Mouse (Mus musculus): ENCODE data around the gene Cacna1b. TPM values are rescaled to one million over a fixed set of nuclear protein-coding genes. Genes with fewer than 3 reads are reported as not detected.

The Cacna1b gene
- polyA plus RNA-seq, 1 experiment from 2014 or later = 0.05 TPM

GRCm38 (mm10) chr2:24761923-24762445, 968 bp downstream of the Cacna1b start:
- Histone ChIP-seq H3K9ac (no peak overlapping the region), H3K4me1 (ENCODE audit: insufficient read depth) (no peaks in the 10 kb centered on the region), H3K27me3 (ENCODE audit: insufficient read depth, low read length) (peaks cover 23% of the 10 kb centered on the region), H3K36me3 (ENCODE audit: insufficient read depth) (no peaks in the 10 kb centered on the region), H3K4me2 (peak overlapping the region; percentile 97), H3K9me3 (ENCODE audit: low read depth, low read length) (no peaks in the 10 kb centered on the region), H3K4me3 (ENCODE audit: low read depth, low read length) (peak overlapping the region; percentile 50), H3K27ac (ENCODE audit: low read depth) (no peak overlapping the region)
- ATAC-seq (ENCODE audit: insufficient read depth) (peak; percentile 78), DNase-seq (peak; percentile 92)
- no peak for TF ChIP-seq CTCF (IDR thresholded peaks at IDR 0.05; ENCODE audit: low read depth)
- WGBS = under 1% methylated on average over 35 of the region's 35 CpGs

DNA sequence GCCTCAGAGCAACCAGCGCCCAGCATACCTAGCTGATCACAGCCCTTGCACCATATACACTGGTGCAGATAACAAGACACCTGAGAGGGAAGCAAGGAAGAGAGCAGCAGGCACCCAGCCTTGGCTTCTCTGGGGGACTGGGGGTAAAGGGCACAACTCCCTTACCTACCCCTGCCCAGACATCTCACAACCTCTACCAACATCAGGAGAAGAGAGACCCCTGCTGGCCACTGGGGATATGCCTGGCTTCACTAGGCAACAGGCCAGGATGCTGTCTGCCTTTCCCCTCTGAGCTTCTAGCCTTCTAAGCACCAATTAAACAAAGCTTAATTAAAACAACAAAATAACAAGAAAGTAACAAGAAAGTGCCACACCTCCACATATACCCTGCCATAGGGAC, 7.7 kb downstream of the Cacna1b start:
- no peaks in the 10 kb centered on the region for H3K36me3 ChIP-seq (ENCODE audit: insufficient read depth)
- 88% methylated on average over 1 of the region's 1 CpGs for WGBS

GRCm38 (mm10) chr2:24752599-24752998, 10.4 kb downstream of the Cacna1b start:
- Histone ChIP-seq H3K27ac (ENCODE audit: low read depth) (no peak overlapping the region), H3K4me1 (ENCODE audit: insufficient read depth) (no peaks in the 10 kb centered on the region), H3K27me3 (ENCODE audit: insufficient read depth, low read length) (no peaks in the 10 kb centered on the region), H3K4me3 (ENCODE audit: low read depth, low read length) (no peak overlapping the region), H3K36me3 (ENCODE audit: insufficient read depth) (no peaks in the 10 kb centered on the region), H3K9ac (no peak overlapping the region), H3K4me2 (no peak overlapping the region), H3K9me3 (ENCODE audit: low read depth, low read length) (no peaks in the 10 kb centered on the region)
- no peak for ATAC-seq (ENCODE audit: insufficient read depth)
- no peak for TF ChIP-seq CTCF (IDR thresholded peaks at IDR 0.05; ENCODE audit: low read depth)
- 68% methylated on average over 4 of the region's 4 CpGs for WGBS
- no peak for DNase-seq

More for the DNA sequence above, 7.7 kb downstream of the Cacna1b start:
- Histone ChIP-seq H3K27me3 (ENCODE audit: insufficient read depth, low read length) (no peaks in the 10 kb centered on the region), H3K27ac (ENCODE audit: low read depth) (no peak overlapping the region), H3K4me3 (ENCODE audit: low read depth, low read length) (no peak overlapping the region), H3K4me2 (no peak overlapping the region), H3K9ac (no peak overlapping the region), H3K4me1 (ENCODE audit: insufficient read depth) (no peaks in the 10 kb centered on the region), H3K9me3 (ENCODE audit: low read depth, low read length) (no peaks in the 10 kb centered on the region)
- peak; percentile 79 for TF ChIP-seq CTCF (IDR thresholded peaks at IDR 0.05; ENCODE audit: low read depth)
- ATAC-seq (ENCODE audit: insufficient read depth) = no peak
- peak; percentile 67 for DNase-seq

DNA sequence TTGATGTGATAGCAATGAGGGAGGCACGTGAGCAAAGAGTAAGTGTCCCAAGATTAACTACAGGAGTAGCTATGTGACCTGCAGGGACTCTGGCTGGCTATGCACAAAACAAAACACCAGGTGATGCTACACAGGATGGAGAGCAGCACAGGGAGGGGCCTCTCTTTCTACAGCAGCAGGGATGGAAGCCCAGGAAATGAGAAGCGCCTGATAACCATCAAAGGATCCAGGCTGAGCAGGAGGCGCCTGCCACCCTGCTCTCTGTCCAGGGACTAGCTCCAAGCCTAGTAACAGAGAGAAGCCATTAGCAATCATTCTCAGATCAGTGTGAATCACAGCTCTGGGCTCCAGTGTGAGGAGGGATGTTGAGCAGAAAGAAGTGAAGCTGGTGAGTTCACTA, 12.9 kb downstream of the Cacna1b start:
- no peak overlapping the region for H3K4me2 ChIP-seq
- H3K36me3 ChIP-seq (ENCODE audit: insufficient read depth) = no peaks in the 10 kb centered on the region
- DNase-seq (no peak), ATAC-seq (ENCODE audit: insufficient read depth) (no peak)
- no peaks in the 10 kb centered on the region for H3K4me1 ChIP-seq (ENCODE audit: insufficient read depth)
- H3K4me3 ChIP-seq (ENCODE audit: low read depth, low read length) = no peak overlapping the region
- WGBS = 58% methylated on average over 3 of the region's 3 CpGs
- no peak overlapping the region for H3K27ac ChIP-seq (ENCODE audit: low read depth)
- H3K9me3 ChIP-seq (ENCODE audit: low read depth, low read length) = no peaks in the 10 kb centered on the region
- H3K9ac ChIP-seq = no peak overlapping the region
- TF ChIP-seq CTCF (IDR thresholded peaks at IDR 0.05; ENCODE audit: low read depth) = no peak
- no peaks in the 10 kb centered on the region for H3K27me3 ChIP-seq (ENCODE audit: insufficient read depth, low read length)

GRCm38 (mm10) chr2:24747878-24748277, 15.1 kb downstream of the Cacna1b start:
- H3K4me1 ChIP-seq (ENCODE audit: insufficient read depth) = no peaks in the 10 kb centered on the region

GRCm38 (mm10) chr2:24739701-24740100, 23.3 kb downstream of the Cacna1b start:
- no peaks in the 10 kb centered on the region for H3K36me3 ChIP-seq (ENCODE audit: insufficient read depth)
- no peak overlapping the region for H3K4me3 ChIP-seq (ENCODE audit: low read depth, low read length)
- H3K9ac ChIP-seq = no peak overlapping the region
- TF ChIP-seq CTCF (IDR thresholded peaks at IDR 0.05; ENCODE audit: low read depth) = no peak
- no peak for DNase-seq
- no peak for ATAC-seq (ENCODE audit: insufficient read depth)
- no peak overlapping the region for H3K27ac ChIP-seq (ENCODE audit: low read depth)
- WGBS = 88% methylated on average over 5 of the region's 5 CpGs
- H3K27me3 ChIP-seq (ENCODE audit: insufficient read depth, low read length) = no peaks in the 10 kb centered on the region
- H3K4me1 ChIP-seq (ENCODE audit: insufficient read depth) = no peaks in the 10 kb centered on the region
- H3K9me3 ChIP-seq (ENCODE audit: low read depth, low read length) = no peaks in the 10 kb centered on the region
- no peak overlapping the region for H3K4me2 ChIP-seq

More at GRCm38 (mm10) chr2:24747878-24748277, 15.1 kb downstream of the Cacna1b start:
- no peak overlapping the region for H3K9ac ChIP-seq
- no peaks in the 10 kb centered on the region for H3K27me3 ChIP-seq (ENCODE audit: insufficient read depth, low read length)
- ATAC-seq (ENCODE audit: insufficient read depth) (no peak), DNase-seq (no peak)
- no peak overlapping the region for H3K4me2 ChIP-seq
- TF ChIP-seq CTCF (IDR thresholded peaks at IDR 0.05; ENCODE audit: low read depth) = no peak
- no peaks in the 10 kb centered on the region for H3K9me3 ChIP-seq (ENCODE audit: low read depth, low read length)
- no peak overlapping the region for H3K27ac ChIP-seq (ENCODE audit: low read depth)
- WGBS = 41% methylated on average over 7 of the region's 7 CpGs
- H3K36me3 ChIP-seq (ENCODE audit: insufficient read depth) = no peaks in the 10 kb centered on the region
- no peak overlapping the region for H3K4me3 ChIP-seq (ENCODE audit: low read depth, low read length)

GRCm38 (mm10) chr2:24733157-24733556, 29.8 kb downstream of the Cacna1b start:
- ATAC-seq (ENCODE audit: insufficient read depth) (no peak), DNase-seq (no peak)
- no peak for TF ChIP-seq CTCF (IDR thresholded peaks at IDR 0.05; ENCODE audit: low read depth)
- Histone ChIP-seq H3K4me2 (no peak overlapping the region), H3K4me1 (ENCODE audit: insufficient read depth) (no peaks in the 10 kb centered on the region), H3K9ac (no peak overlapping the region), H3K4me3 (ENCODE audit: low read depth, low read length) (no peak overlapping the region), H3K36me3 (ENCODE audit: insufficient read depth) (no peaks in the 10 kb centered on the region), H3K27me3 (ENCODE audit: insufficient read depth, low read length) (no peaks in the 10 kb centered on the region), H3K9me3 (ENCODE audit: low read depth, low read length) (no peaks in the 10 kb centered on the region), H3K27ac (ENCODE audit: low read depth) (no peak overlapping the region)
- WGBS = 49% methylated on average over 4 of the region's 4 CpGs

DNA sequence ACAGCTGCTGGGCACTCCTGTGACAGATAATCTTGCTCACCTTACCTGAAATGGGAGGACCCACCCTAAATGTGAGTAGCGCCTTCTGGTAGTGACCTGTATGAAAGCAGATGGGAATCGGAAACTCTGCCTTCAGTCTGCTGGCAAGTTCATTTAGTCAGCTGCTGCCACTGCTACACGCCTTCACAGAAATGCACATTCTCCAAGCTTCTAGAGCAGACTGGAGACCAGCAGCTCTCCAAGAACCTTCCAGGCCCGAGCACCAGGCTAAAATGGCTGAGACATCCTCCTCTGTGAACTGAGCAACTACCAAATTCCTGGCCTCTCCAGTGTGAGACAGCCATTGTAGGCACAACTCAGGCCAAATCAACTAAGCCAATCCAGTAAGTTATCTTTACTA, 37.1 kb downstream of the Cacna1b start:
- TF ChIP-seq CTCF (IDR thresholded peaks at IDR 0.05; ENCODE audit: low read depth) = no peak
- no peak overlapping the region for H3K4me2 ChIP-seq
- no peak overlapping the region for H3K4me3 ChIP-seq (ENCODE audit: low read depth, low read length)
- H3K4me1 ChIP-seq (ENCODE audit: insufficient read depth) = no peaks in the 10 kb centered on the region
- no peaks in the 10 kb centered on the region for H3K27me3 ChIP-seq (ENCODE audit: insufficient read depth, low read length)
- H3K9me3 ChIP-seq (ENCODE audit: low read depth, low read length) = no peaks in the 10 kb centered on the region
- H3K27ac ChIP-seq (ENCODE audit: low read depth) = no peak overlapping the region
- no peak overlapping the region for H3K9ac ChIP-seq
- no peaks in the 10 kb centered on the region for H3K36me3 ChIP-seq (ENCODE audit: insufficient read depth)
- WGBS = 85% methylated on average over 4 of the region's 4 CpGs
- DNase-seq (no peak), ATAC-seq (ENCODE audit: insufficient read depth) (no peak)
